Mouse (Mus musculus) kidney, adult 18-20 months (tissue): Measurements from ENCODE around the gene Tmem129.

Experiments used
- DNase-seq: peaks from one replicate; pipeline ENCODE4 v3.0.0; 2021

The Tmem129 gene

DNA sequence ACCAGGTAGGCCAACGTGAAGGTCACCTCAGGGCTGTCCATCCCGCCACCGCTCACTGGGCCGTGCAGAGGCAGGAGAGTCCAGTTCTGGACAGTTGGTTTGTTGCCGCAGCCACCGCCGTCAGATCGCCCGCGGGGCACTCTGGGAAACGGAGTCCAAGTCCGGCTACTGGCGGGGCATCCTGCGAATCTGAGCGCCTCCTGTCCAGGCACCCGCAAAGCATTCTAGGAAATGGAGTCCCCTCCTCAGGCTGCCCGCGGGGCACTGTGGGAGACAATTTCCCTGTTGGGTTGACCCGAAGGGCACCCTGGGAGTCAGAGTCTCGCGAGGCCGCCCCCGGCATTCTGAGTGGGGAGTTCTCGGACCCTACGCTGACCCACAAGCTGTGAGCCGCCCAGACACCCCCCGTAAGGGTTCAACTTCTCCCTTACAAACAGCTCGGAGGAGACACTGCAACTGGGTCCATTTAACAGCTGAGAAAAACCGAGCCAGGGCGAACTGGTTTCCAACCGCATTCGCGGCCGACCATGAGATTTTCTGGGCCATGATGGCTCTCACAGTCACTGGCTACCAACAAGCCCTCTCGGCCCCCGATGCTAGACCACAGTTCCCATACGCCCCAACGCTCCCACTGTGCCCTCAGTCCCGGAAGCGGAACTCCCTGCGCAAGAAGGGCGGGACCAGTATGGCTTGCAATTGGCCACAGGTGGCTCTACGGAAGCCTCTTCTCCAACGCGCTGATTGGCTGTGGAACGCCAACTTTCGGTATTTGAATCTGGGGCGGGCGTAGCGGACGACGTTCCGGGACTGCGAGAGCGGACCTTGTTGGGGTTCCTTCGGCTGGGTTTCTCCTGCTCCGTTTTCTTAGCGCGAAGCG is at the start of gene Tmem129, which contains the start of gene Tacc3:
Gene Tmem129, minus strand, starts transcription at position 630 of the 877 bp plus-strand sequence.
Gene Tacc3, plus strand, starts transcription at position 342 of the 877 bp plus-strand sequence.
- peak; percentile 98 for DNase-seq

DNA sequence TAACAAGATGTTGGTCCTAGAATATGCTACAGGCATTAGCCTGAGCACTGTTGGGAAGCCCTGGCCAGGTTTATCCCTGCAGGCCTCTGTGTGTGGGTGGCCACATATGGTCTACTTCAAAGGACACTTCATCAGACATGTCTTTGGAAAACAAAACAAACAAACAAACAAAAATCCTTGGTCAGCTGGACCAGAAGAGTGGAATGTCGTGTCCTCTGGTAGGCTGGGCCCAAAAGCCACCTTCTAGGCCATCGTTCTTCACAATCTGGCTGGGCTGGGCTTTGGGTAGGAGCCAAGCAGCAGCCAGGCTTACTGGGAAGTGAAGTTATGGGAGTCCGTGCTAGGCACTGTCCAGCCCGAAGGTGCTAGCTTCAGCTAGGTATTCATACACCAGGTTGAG is 48.9 kb upstream of the Tmem129 start:
- no peak for DNase-seq

DNA sequence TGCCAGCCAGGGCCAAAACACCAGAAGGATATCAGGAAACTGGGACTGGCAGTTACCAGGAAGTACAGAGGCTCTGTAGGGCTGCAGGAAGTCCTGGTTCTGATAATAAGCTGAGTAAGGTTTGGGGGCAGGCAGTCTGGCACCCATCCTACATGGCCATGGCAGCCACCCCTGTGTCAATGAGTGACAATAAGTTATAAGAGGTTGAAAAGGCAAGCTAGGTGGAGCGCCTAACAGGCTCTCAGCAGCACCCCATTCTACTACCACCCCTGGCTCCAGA is 48.1 kb upstream of the Tmem129 start:
- no peak for DNase-seq

DNA sequence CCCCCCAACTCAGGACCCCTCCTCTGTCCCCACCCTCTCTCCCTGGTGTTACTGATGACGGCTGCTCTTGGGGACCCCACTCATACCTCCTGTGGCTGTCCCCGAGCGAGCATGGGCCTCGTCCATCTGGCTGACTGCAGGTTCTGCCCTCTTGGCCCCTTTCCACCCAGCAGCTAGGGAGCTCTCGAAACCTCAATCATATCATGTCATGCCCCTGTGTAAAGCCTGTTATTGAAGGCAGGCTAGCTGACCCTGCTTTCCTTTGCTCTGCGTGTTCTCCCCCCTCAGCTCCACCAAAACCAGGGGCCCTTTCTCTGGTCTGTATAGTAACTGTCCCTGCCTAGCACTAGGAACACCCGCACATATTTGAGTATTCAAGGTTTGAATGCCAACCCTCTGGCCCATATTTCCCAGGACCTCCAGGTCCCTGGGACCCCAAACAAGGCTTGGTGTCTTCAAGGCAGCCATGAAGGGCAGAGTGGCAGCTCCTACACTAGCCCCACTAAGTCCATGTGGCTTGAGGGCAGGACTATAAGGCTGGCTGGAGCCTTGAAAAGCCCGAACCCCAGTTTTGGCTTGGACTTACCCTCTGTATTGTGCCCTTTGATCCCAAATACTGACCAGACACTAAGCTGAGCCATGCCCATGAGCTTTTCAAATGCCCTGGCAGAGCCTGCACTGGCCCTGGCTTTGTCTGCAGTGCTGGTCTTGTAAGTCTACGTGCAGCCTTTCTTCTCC is 47.6 kb upstream of the Tmem129 start:
- DNase-seq = no peak

DNA sequence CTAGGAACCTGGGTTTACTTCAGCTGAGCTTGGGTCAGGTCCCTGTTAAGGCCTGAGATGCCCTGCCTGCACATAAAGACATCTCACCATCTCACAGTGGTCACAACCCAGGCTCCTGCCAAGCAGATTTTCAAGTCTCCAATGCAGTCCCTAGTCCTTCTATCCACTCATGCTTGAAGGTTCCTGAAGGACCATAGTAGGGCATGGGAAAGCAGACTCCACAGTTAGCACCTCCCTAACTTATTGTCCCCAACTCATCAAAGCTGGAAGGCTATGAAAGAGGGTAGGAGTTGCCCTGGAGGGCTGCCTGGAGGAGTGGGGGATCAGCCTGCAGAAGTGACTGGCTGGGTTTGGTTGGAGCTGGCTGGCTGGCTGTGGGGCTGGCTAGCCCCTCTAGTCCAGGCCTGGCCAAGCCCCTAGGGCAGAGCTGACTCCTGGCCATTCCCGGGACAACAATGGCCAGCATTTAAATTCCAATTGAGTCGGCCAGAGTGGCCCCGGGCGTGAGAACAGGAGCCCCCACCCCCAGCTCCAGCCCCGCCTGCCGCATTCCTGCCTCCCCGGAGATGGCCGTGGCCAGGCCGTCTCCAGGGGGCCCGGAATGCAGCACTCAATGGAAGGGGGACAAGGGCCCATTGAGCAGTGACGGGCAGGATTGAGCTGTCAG is 46.9 kb upstream of the Tmem129 start:
- DNase-seq = no peak

DNA sequence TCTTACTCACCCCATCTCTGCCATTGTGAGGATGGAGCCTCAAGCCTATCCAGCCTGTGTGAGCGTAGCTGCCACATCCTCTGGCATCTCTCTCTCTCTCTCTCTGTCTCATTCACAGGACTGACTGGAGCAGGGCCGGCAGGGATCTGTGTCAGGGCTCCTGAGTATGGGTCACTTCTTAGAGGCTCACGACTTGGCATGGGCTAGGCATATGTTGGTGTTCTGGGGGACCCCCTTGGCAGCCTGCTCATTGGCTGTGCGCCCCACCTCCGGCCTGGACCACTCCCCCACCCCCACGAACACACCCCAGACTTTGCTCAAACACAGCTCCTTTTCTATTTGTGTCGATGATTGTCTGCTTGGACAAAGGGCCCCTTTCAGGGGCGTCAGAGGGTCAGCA is 45.8 kb upstream of the Tmem129 start:
- DNase-seq = no peak

DNA sequence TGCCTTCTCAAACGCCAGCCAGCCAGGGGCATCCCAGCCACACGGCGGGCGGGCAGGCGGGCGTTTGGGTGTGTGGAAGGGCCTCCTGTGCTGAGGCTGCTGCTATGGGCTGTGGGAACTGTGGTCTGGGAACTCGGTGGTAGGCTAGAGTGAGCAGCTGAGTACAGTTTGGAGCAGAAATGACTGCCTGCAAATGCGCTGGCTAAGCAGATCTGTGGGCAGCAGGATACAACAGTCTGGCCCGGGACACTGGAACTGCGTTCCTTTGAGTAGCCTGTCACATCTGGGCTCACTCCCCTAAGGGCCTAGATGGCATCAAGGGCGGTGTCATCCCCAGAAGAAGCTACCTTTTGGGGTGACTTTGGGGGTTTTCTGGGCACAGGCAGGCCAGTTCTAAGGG is 43.6 kb upstream of the Tmem129 start:
- DNase-seq = no peak

DNA sequence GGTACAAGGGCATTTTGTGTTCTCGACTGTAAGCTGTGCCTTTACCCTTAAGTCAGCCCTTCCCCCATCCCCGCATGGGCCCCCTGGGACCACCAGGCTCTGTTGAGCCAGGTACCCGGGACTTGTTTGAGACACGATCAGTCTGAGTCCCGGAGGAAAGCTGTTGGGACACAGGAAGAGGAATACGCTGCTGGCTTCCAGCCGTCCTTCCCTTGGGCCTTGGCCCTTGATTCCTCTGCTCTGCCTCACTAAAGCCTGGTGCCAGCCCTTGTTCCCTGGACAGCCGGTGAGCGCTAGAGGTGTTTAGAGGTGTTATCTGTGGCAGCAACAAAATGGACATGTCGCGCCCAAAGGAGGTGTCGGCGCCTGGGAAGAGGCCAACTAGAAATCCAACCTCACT is 41.8 kb upstream of the Tmem129 start:
- DNase-seq = no peak

DNA sequence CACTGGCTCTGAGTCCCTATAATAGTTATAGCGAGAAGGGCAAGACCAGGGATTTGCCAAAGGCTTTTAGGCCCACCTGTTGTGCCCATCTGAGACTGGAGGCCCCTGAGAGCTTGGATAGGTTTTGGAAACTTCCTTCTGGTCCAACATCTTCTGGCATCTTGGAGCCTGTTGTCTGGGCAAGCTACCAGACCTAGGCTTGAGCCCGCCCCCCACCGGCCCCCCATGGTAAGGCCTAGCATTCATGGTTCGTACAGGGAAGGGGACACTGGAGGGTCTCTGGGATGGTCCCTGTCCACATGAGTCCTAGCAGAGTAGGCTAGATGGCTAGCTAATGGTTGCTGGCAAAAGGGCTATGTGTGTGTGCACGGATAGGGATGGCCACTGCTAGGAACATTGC is 40.5 kb upstream of the Tmem129 start:
- DNase-seq = no peak

DNA sequence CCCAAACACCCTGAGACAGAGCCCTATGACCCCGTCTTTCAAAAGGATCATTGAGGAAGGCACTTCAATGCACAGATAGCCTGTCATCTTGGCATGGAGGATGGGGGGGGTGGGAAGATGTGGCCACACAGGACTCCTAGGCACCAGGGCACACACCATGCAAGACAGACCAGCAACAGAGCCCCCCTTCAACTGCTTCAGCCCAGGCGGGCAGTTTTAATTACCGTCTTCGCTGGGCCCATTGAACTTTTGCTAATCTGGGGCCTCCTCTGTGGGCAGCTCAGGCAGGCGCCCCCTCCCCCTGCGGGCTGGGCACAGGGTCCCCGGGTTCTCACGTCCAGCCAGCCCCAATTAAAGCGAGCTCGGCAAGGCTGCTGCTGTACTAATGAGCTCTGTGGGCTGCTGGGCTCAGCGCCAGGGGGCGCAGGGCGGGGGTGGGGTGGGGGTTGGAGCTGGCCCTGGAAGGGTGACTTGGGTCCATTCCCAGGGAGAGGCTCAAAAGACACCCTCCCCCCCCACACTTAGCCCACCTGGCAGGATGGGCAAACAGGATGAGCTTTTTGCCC is 39.8 kb upstream of the Tmem129 start:
- DNase-seq = no peak

DNA sequence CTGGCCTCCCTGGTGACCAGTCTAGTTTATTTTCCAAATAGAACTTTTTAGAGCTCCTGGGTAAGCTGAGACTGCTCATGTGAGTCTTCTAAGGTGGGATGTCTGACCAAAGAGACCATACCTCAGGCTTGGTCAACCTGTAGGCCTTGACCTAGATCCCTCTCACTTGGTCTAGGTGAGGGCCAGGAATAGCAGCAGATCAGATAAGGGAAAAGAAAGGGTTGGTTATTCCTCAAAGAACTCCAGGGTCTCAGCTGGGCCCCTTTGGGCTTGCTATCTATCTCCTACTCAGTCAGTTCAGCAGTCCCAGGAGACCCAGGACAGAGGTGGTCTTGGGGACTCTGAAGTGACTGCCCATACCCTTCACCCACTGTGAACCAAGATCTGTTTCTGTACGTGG is 39.3 kb upstream of the Tmem129 start:
- no peak for DNase-seq

DNA sequence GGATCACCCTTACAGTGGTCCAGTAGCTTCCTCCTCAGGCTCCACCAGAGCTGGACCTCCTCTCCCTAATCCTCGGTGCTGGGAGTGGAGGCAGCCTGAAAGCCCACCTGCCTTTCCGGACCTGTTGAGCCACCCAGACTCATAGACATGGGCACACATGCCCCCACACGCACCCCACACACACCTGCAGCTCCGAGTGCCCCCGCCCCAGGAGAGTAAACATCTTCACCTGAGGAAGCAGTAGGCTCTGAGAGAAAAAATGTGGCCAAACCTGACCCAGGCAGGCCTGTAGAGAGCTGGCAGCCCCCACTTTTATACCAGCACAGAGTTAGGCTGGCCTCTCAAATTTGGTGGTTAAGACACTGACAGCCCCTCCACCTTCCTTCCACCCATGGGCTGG is 38.2 kb upstream of the Tmem129 start:
- no peak for DNase-seq

DNA sequence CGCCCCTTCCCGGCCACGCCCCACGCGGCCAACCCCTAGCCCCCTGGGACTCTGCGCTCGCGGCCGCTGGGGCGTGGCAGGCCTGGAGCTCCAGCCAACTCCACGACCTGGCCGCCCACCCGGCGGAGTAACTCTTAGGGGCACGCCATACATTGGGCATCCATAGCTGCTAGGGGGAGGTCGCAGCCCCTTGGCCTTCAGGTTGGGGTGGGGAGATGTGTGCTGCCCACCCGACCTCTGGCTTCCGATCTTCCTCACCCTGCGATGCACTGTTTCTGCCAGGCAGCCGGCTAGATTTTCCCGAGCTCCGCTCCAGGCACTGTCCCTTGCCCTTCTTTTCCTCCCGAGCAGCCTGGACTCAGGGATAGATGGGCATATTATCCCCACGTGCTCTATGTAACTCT is 37.5 kb upstream of the Tmem129 start:
- DNase-seq = no peak

DNA sequence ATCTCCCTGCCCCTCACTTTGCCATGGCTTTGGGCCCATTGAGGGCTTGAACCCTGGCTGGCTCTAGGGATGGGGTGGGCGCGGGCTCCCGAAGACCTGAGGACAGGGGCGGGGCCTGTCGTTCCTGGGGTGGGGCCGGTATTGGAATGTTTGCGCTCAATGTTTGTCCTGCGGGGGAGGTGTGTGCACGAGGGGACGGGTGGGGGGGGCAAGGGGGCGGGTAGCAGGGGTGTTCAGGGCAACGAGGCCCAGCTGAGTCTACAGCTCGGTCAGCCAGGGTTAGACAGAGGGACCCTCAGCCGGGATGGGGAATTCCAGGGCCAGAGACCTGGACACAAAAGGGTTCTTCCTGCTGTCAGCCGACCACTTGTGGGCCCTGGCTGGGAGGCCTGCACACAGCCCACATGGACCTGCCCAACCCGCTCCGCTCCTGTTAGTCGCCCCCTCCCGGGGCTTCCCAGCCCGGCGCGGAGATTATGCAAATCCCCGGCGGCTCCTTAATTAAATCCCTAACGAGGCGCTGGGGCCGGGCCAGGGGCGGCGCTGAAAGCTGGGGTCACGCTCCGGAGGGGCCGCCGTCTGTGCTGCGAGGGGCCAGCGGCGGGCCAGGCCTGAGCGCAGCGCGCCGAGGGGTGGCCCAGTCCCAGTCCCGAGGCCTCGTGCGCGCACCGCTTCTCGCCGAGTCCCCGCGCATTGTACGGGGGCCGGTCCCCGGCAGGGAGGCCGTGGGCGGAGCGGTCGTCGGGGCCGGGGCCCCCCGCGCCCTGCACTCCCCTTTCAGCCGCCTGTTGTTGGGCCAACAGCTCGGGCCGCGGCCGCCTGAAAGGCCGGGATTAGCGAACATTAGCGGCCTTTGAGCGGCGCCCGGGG is 36.9 kb upstream of the Tmem129 start:
- peak; percentile 40 for DNase-seq

DNA sequence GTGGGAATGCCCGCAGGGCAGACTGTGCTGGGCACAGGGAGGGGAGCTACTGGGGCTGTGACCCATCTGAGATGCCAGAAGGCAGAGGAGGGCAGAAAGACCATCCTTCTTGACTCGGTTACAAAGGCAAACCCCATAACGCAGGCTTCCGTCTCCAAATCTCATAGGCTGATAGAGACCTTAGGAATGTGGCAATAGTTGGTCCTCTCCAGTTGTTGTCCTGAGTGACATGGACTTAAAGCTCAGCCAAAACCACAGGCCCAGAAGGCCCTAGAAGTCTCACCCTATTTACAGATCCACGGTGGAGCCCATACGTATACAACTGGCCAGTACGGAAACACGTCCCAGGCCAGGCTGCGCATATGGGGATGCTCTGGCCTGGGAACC is 36.2 kb upstream of the Tmem129 start:
- no peak for DNase-seq

DNA sequence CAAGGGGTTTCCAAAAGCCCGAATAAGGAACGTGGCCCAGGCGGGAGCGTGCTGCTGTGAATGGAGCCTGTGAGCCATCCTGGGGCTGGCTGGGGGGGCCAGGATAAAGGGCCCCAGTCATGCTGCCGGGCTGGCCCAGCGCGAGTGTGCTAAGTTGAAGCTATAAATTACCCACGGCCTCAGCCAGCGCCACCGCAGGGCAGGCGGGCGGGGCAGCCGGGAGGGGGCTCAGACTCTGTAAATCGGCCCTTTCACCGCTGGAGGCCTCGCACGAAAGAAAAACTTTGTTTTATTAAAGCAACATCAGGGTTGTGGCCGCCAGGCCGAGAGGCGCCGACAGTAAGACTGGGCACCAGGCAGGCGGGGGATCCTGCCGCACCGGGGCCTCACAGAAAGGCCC is 34.2 kb upstream of the Tmem129 start:
- no peak for DNase-seq

DNA sequence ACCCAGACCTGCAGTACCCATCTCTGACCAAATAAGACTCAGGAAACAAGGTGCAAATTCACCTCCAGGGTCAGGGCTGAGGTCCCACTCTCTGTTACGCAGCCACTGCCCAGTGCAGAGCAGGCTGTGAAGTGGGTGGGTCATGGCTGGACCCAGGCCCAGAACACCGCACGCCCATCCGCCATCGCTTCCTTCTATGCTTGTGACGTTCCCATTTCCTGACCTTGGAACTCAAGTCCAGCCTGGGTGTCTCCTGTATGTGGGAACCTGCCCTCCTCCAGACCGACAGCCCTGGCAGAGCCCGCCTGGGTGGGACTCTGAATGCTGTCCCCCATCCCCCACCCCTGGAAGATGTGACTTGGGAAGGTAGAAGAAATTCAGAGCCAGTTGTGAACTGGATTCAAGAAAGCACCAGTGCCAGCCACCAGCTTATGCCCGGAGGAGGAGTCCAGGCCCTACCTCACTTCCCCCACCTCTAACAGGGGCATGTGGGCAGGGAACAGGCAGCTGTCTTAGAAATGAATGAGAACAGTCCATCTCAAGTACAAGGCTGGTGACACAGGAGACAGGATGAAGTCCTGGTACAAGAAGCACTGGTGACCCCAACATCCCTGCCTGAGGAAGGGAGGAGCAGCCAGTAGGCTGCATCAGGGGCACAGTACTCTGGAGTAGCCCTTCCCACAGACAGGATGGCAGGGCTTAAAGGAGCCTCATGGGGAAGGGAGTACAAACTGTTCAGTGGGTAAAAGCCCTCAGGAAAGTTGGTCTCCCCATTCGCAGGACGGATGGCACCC is 31.8 kb upstream of the Tmem129 start:
- DNase-seq = peak; percentile 53

DNA sequence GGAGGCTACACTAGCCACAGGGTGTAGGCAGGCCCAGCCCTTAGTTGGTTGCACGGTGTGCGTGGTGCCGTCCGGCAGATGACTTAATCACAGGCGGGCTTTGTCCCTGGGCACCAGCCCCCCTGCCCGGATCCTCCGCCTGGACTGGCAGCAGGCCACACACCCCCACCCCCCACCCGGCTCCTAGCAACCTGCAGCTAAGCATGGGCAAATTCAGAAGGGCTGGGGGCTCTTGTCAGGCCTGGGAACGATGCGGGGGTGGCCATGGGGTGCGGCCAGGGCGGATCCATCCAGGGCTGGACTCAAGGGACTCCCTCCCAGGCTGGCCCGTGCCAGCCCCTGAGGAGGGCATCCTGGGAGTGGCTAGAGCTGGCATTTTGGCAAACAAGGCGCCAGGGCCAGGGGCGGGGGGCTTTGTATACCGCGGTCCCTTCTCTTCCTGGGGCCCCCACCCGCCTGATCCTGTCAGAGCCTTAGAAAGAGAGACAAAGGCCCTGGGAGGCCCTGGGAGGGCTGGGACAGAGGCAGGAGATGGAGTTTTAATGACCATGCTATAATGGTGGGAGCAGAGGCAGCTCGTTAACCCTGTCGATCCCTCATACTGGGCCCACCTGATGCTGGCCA is 31.1 kb upstream of the Tmem129 start:
- no peak for DNase-seq

DNA sequence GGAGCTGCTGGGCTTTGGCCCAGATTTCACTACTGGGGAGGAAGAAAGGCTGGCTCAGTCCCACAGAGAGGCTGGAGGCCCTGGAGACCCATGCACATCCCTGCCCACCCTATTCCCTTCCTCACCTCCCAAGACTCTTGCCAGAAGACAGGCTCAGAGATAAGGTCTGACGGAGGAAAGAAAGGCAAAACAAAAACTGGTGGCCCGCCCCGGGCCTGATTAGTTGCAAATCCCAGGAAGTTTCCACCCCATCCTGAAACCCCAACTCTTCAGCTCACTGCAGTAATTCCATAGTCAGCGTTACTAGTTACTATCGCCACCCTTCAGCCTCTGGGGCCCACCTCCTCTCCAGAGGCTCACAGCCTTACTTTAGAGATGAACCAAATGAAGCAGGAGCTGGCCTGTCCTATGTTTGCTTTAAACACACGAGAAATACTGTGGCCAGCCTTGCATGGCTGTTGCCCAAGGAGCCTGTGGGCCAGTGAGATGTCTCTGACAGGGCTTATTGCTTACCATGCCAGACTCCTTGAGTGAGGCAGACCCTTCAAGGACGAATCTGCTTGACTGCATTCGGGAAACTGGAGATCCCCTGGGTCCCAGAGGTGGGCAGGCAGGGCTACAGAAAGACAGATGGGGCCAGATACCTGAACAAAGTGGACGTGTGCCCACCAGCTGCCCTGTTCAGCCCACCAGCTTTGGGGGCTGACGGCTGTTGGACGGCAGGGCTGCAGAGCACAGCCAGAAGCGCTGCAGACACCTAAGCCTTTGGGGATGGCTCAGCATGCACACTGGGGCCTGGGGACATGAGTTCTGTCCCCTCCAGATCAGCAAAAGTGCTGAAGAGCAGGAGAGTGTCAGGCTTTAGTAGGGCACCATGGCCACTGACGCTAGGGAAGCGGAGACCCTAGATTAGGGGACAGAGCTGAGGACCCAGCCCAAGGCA is 30.3 kb upstream of the Tmem129 start:
- no peak for DNase-seq

DNA sequence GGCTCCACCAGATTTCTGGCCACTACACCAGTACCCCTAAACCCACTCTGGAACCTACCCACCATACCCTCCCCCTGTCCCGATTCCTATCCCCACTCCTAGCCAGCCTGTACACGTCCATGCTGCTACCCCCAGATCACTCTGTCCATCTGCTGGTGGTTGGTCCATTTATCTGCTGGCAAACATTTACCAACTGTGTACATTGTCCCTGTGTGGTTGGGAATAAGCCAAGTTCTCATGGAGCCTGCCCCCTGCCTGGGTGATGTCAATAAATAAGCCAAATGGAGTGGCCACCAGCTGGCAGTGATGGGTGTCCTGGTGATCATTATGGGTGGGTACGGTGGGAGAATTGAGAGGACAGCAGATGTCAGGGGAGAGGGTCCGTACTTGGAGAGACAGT is 28.9 kb upstream of the Tmem129 start:
- no peak for DNase-seq
